Mouse (Mus musculus) T-cell, adult 66 days (primary cell): ENCODE measurements around the gene Gm21973. TPM values are rescaled to one million over a fixed set of nuclear protein-coding genes. Genes with fewer than 3 reads are reported as not detected.

Source experiments
- total RNA-seq, 2 experiments: library from RNA; stranded (reverse); gene quantifications; 3 replicates in 1 of 2; 4 replicates in 1 of 2; pipeline ENCODE4 v1.2.4; 2023

Gene Gm21973
- total RNA-seq = not detected

DNA sequence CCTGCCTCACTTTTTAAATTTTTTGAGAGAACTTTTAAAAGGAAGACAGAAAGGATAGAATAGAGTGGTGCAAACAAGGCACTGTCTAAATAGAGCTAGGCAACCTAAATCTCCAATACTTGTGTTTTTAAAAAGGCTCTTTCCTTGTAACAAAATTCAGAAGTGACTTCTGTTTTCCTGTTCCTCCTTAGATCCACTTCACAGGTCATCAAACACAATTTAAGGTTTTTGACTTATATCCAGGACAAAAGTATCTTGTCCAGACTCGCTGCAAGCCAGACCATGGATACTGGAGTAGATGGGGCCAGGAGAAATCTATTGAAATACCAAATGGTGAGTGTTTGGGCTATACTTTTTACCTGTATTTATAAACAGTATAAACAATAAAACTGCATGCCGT, at the start of gene Gm21973:
Gene Gm21973 (plus strand): TSS at position 301 of the 400 bp plus-strand sequence.

DNA sequence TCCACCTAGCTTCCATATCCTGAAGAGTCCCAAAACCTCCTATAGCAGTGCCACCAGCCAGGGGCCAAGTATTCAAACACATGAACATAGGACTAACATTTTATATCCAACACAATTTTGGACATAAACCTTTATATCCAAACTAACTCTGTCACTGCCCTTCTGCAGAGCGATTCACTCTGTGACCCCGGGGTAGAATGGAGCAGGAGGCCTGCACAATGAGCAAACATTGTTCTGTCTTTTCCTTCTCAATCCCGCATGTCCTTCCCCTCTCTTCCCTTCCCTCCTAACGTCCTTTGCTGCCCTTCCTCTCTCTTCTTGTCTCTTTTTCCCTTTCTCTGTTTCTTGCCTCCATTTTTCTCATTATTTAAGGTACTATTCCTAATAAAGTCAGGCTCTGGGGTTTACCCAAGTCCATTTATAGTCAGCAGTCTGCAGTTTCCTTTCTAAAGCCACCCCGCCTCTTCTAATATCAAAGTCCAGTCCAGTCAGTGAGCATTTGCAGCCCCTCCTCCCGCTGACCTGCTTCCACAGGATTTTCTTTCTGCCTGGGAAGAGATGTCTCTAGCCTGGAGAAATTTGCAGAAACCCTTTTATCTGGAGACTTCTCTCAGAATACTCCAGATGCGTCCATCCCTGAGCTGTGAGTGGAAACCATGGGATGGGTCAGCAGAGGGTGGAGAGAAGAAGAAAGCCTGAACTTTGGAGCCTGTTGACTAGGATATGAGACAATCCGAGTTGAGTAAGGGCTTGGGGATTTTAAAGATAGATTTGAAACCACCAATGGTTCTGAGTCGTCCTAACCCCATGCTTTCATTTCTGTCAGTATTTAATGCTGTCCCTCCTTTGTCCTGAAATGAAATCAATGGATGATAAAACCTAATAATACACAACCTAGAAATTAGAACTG, 33.1 kb downstream of the Gm21973 start, which contains the start of gene Agxt2:
Gene Agxt2 (plus strand): TSS at position 494 of the 910 bp plus-strand sequence.

Other genes with a start within 250 kb of the Gm21973 start
- gene Prlr, start 148.1 kb upstream of the Gm21973 start, total RNA-seq = under 1 TPM in 1 of 2 experiments, not detected in 1; 0.12 TPM
- not detected for gene Agxt2, start 33.2 kb downstream of the Gm21973 start, total RNA-seq
- 10 to 100 TPM; 33.8 to 36.7 TPM for gene Dnajc21, start 145.1 kb downstream of the Gm21973 start, total RNA-seq
- 10 to 100 TPM; 38.8 to 55.4 TPM for gene Brix1, start 160.6 kb downstream of the Gm21973 start, total RNA-seq
- 10 to 100 TPM; 35.8 to 43.6 TPM for gene Rad1, start 160.6 kb downstream of the Gm21973 start, total RNA-seq
- gene Ttc23l, start 233.3 kb downstream of the Gm21973 start, total RNA-seq = not detected